Mouse (Mus musculus) ES-E14 (cell line): ENCODE results near the gene Dhx8. TPM values are rescaled to one million over a fixed set of nuclear protein-coding genes. Genes with fewer than 3 reads are reported as not detected.

Experiments
- DNase-seq: peaks from one replicate; pipeline ENCODE4 v3.0.0-alpha.2; 2013; ENCODE audit warnings: low read depth, low spot score
- H3K27ac ChIP-seq: 2 replicates; pipeline ENCODE4 v1.5.1; 2012; ENCODE audit warnings: low read depth, mild to moderate bottlenecking, low read length, moderate library complexity, mixed read lengths; ENCODE audit not compliant: poor library complexity, insufficient read depth, severe bottlenecking
- H3K36me3 ChIP-seq: 2 replicates; pipeline ENCODE4 v1.6.1; 2012; ENCODE audit warnings: mild to moderate bottlenecking, low read length, moderate library complexity, mixed read lengths; ENCODE audit not compliant: control insufficient read depth, poor library complexity, insufficient read depth, severe bottlenecking
- H3K4me1 ChIP-seq, 2 experiments: fragments of 150-350 bp in 1 of 2; sonication (generic) in 1 of 2; 2 replicates each; pipeline ENCODE4 v1.6.1; 2012; ENCODE audit warnings: low read length in 2 of 2, mild to moderate bottlenecking in 1 of 2, mixed read lengths in 1 of 2; ENCODE audit not compliant: control insufficient read depth in 2 of 2, insufficient read depth in 2 of 2, poor library complexity in 1 of 2
- H3K4me3 ChIP-seq, 2 experiments: fragments of 150-350 bp in 1 of 2; sonication (generic) in 1 of 2; 2 replicates each; pipeline ENCODE4 v1.5.1; 2012; ENCODE audit warnings: low read length in 2 of 2, low read depth in 1 of 2, mild to moderate bottlenecking in 1 of 2, mixed read lengths in 1 of 2; ENCODE audit not compliant: insufficient read depth in 1 of 2, poor library complexity in 1 of 2, severe bottlenecking in 1 of 2
- H3K9ac ChIP-seq: 2 replicates; pipeline ENCODE4 v1.6.1; 2012; ENCODE audit warnings: low read depth, mild to moderate bottlenecking, low read length, mixed read lengths; ENCODE audit not compliant: poor library complexity, insufficient read depth, severe bottlenecking
- H3K9me3 ChIP-seq: fragments of 150-350 bp; sonication (generic); 2 replicates; pipeline ENCODE4 v1.6.1; 2012; ENCODE audit warnings: low read depth, mild to moderate bottlenecking, low read length; ENCODE audit not compliant: control insufficient read depth, insufficient read depth
- CHD2 ChIP-seq: IDR thresholded peaks from 2 replicates; pipeline ENCODE4 v1.6.1; 2014; ENCODE audit warnings: mild to moderate bottlenecking, low read depth, low read length, inconsistent platforms
- HCFC1 ChIP-seq: IDR thresholded peaks from 2 replicates; pipeline ENCODE4 v1.6.1; 2012; ENCODE audit warnings: low read length, inconsistent platforms, borderline replicate concordance; ENCODE audit not compliant: insufficient read depth
- MAFK ChIP-seq: IDR thresholded peaks from 2 replicates; pipeline ENCODE4 v1.6.1; 2014; ENCODE audit warnings: mild to moderate bottlenecking, low read depth, low read length, inconsistent platforms; ENCODE audit not compliant: insufficient read depth
- ZC3H11A ChIP-seq: IDR thresholded peaks from 2 replicates; pipeline ENCODE4 v1.6.1; 2012; ENCODE audit warnings: low read depth, mild to moderate bottlenecking, inconsistent platforms, low read length, borderline replicate concordance
- ZNF384 ChIP-seq: IDR thresholded peaks from 2 replicates; pipeline ENCODE4 v1.6.1; 2012; ENCODE audit warnings: low read depth, low read length, inconsistent platforms
- in situ Hi-C, 2 experiments: fragments of 600-800 bp; cut with MboI; formaldehyde crosslinking; loops; one replicate each; pipeline ENCODE4 v1.15.1; 2025; ENCODE audit warnings: low sequenced_read_pairs in 2 of 2, inconsistent platforms in 1 of 2; ENCODE audit not compliant: unreplicated experiment in 2 of 2
- total RNA-seq: library from RNA; depleted of rRNA; stranded (reverse); fragments of 300-350 nt; gene quantifications from 2 replicates; pipeline ENCODE4 v1.2.3, GENCODE M21; 2012

Gene Dhx8
- total RNA-seq, 1 experiment = 51.7 TPM

GRCm38 (mm10) chr11:101776846-101777245, 44.1 kb downstream of the Dhx8 start:
- Histone ChIP-seq H3K36me3 (peaks cover 8% of the 10 kb centered on the region), H3K4me3 (no peak overlapping the region), H3K9me3 (no peaks in the 10 kb centered on the region), H3K4me1 (peaks cover 16 to 34% of the 10 kb centered on the region in 2 experiments), H3K27ac (no peak overlapping the region), H3K9ac (no peak overlapping the region)
- no peak for DNase-seq
- in situ Hi-C loops = no loop called here
- TF ChIP-seq ZNF384 = no peak

- H3K36me3 ChIP-seq = peaks cover 2% of the 10 kb centered on the region; the same call in 1 of the 2 replicates
- H3K4me1 ChIP-seq = peaks cover 8 to 33% of the 10 kb centered on the region in 2 experiments
- H3K9me3 ChIP-seq = no peaks in the 10 kb centered on the region
- H3K4me3 ChIP-seq = peak overlapping the region in 1 of 2 experiments; percentile 89; a peak in 1 of 4 replicates
- in situ Hi-C loops = no loop called here
- H3K27ac ChIP-seq = no peak overlapping the region
- H3K9ac ChIP-seq = no peak overlapping the region
- no peak for DNase-seq
- TF ChIP-seq ZC3H11A = no peak
- no peak for TF ChIP-seq HCFC1
- TF ChIP-seq ZNF384 = no peak
- no peak for TF ChIP-seq MAFK
- TF ChIP-seq CHD2 = no peak
Measured at GRCm38 (mm10) chr11:101783135-101783534, 50.4 kb downstream of the Dhx8 start.

GRCm38 (mm10) chr11:101783584-101783983, 50.9 kb downstream of the Dhx8 start:
- Histone ChIP-seq H3K36me3 (no peaks in the 10 kb centered on the region), H3K4me3 (peak overlapping the region; percentile 89 to 95), H3K27ac (peak overlapping the region; percentile 86; the same call in 1 of the 2 replicates), H3K9me3 (no peaks in the 10 kb centered on the region), H3K4me1 (peaks cover 6 to 34% of the 10 kb centered on the region in 2 experiments), H3K9ac (peak overlapping the region; percentile 79)
- DNase-seq = no peak
- TF ChIP-seq HCFC1 (no peak), ZNF384 (peak; percentile 62; the same call in 1 of the 2 replicates)
- in situ Hi-C loops = no loop called here

GRCm38 (mm10) chr11:101784072-101784471, 51.4 kb downstream of the Dhx8 start:
- H3K36me3 ChIP-seq = no peaks in the 10 kb centered on the region
- DNase-seq = no peak
- H3K9me3 ChIP-seq = no peaks in the 10 kb centered on the region
- TF ChIP-seq CHD2 (no peak), HCFC1 (no peak), ZC3H11A (no peak), ZNF384 (no peak), MAFK (no peak)
- peak overlapping the region; percentile 86 for H3K27ac ChIP-seq
- peaks cover 8 to 35% of the 10 kb centered on the region in 2 experiments for H3K4me1 ChIP-seq
- in situ Hi-C loops = no loop called here
- H3K4me3 ChIP-seq = peak overlapping the region; percentile 89 to 95
- peak overlapping the region; percentile 79 for H3K9ac ChIP-seq

GRCm38 (mm10) chr11:101784488-101785142, 51.9 kb downstream of the Dhx8 start:
- H3K9ac ChIP-seq = peak overlapping the region; percentile 79
- peak overlapping the region; percentile 86 for H3K27ac ChIP-seq
- no peaks in the 10 kb centered on the region for H3K9me3 ChIP-seq
- in situ Hi-C loops = no loop called here
- TF ChIP-seq HCFC1 = no peak
- peak; percentile 71 for TF ChIP-seq CHD2
- TF ChIP-seq ZC3H11A = no peak
- no peak for TF ChIP-seq MAFK
- peaks cover 8 to 37% of the 10 kb centered on the region in 2 experiments for H3K4me1 ChIP-seq
- no peaks in the 10 kb centered on the region for H3K36me3 ChIP-seq
- peak; percentile 44 for DNase-seq
- peak overlapping the region; percentile 89 to 95 for H3K4me3 ChIP-seq
